10 mouse cellular contexts compared by ENCODE assay signal in the genomic region with DNA sequence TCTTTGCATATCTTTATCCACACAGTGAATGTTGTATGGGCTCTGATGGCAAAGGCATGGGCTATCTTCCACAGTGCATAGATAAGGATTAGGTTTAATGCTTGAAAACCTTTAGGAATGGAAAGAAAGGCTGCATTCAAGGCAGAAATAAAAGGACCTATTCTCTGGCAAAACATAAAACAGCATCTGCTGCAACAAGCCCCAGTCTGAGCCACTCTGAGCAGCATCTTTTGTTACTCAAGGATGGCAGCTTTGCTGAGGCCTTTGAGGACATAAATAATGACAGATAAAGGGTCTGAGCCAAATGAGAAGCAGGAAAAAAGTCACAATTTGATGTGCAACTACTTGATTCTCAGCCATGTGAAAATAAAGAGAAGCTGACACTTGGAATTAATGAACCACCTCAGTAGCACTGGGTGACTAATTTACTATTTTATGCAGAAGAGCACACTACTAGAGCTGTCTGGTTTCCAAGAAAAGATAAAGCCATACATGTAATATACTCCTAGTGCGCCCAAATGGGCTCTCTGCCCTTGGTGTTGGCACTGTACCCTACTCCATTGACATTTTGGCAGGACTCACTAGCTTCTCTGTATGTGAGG.
DNase-seq lines count a peak whose midpoint lies in the region; TF ChIP-seq lines count a peak whose summit lies in the region.
"Had no signal": no experiment of that assay in that cellular context is flagged by ENCODE, and none has a peak within 500 bp of the region (broad histone marks: within the 10 kb centered on the region; RNA-seq: fewer than 3 reads in every experiment).

No protein-coding gene starts in this region.

- H3K4me3 ChIP-seq in forebrain, embryonic 10.5 days = no peak overlapping the region
- H3K4me3 ChIP-seq in layer of hippocampus, adult 2 months = no peak overlapping the region
- H3K4me3 ChIP-seq in limb, embryonic 10.5 days = no peak overlapping the region
- H3K4me3 ChIP-seq: limb, embryonic 13.5 days had no signal

- TF ChIP-seq CTCF in layer of hippocampus, adult 2 months (conservative IDR thresholded peaks at IDR 0.05) = no peak

- WGBS in forebrain, embryonic 10.5 days = 74% methylated on average over 1 of the region's 1 CpGs
- 92% methylated on average over 1 of the region's 1 CpGs for WGBS in limb, embryonic 10.5 days

- H3K9me3 ChIP-seq in forebrain, embryonic 10.5 days = no peaks in the 10 kb centered on the region
- no peaks in the 10 kb centered on the region for H3K9me3 ChIP-seq in limb, embryonic 10.5 days (replicated peaks)
- H3K9me3 ChIP-seq: G1E; limb, embryonic 13.5 days had no signal

- peak overlapping the region; percentile 35; the same call in 1 of the 2 replicates for H3K27ac ChIP-seq in forebrain, embryonic 10.5 days
- H3K27ac ChIP-seq in layer of hippocampus, adult 2 months = peak overlapping the region; percentile 36; the same call in 1 of the 2 replicates
- H3K27ac ChIP-seq in limb, embryonic 10.5 days = no peak overlapping the region
- H3K27ac ChIP-seq: limb, embryonic 13.5 days had no signal

- H3K36me3 ChIP-seq in forebrain, embryonic 10.5 days (replicated peaks) = no peaks in the 10 kb centered on the region
- no peaks in the 10 kb centered on the region for H3K36me3 ChIP-seq in limb, embryonic 10.5 days
- H3K36me3 ChIP-seq: G1E; limb, embryonic 13.5 days had no signal

- H3K4me1 ChIP-seq in forebrain, embryonic 10.5 days = peaks cover 13% of the 10 kb centered on the region
- H3K4me1 ChIP-seq in limb, embryonic 10.5 days = no peaks in the 10 kb centered on the region

- H3K27me3 ChIP-seq in forebrain, embryonic 10.5 days (ENCODE audit: poor library complexity, severe bottlenecking) = no peaks in the 10 kb centered on the region
- H3K27me3 ChIP-seq in limb, embryonic 10.5 days (ENCODE audit: low read depth, poor library complexity, severe bottlenecking) = no peaks in the 10 kb centered on the region
- H3K27me3 ChIP-seq: limb, embryonic 13.5 days had no signal

- DNase-seq in right cerebral cortex, postnatal 10 days (ENCODE audit: low spot score in 2 of 2) = peak; percentile 68
- DNase-seq in right cerebral cortex, postnatal 36 days (ENCODE audit: low spot score in 2 of 2) = no peak
- no peak for DNase-seq in forebrain, embryonic 10.5 days (ENCODE audit: extremely low spot score, low spot score)
- peak; percentile 3 to 10 for DNase-seq in layer of hippocampus, adult 2 months (ENCODE audit: low spot score in 2 of 2)
- peak; percentile 17 for DNase-seq in telencephalon, adult 2 months (ENCODE audit: low read depth, low spot score)
- no peak for DNase-seq in kidney, adult 11 months
- no peak for DNase-seq in limb, embryonic 10.5 days (ENCODE audit: low spot score)
- no peak for DNase-seq in urinary bladder, postnatal 25 days (ENCODE audit: low spot score)

Comparison
In these comparisons a context has a peak if more than half of its experiments do, and no peak if none do; other contexts are left out.
1. DNase-seq: peak in right cerebral cortex, postnatal 10 days (2 of 2), layer of hippocampus, adult 2 months (2 of 2) and telencephalon, adult 2 months (single experiment); none in right cerebral cortex, postnatal 36 days (0 of 2), forebrain, embryonic 10.5 days (single experiment), kidney, adult 11 months (single experiment), limb, embryonic 10.5 days (single experiment) and urinary bladder, postnatal 25 days (single experiment).